Mouse (Mus musculus): Measurements from ENCODE around the gene Nenf.

Nenf gene

GRCm38 (mm10) chr1:191281171-191281570 is 36.8 kb downstream of the Nenf start:
- DNase-seq: no peak

- DNase-seq: no peak
Measured at GRCm38 (mm10) chr1:191278324-191278723, 39.7 kb downstream of the Nenf start.

GRCm38 (mm10) chr1:191277549-191278059 is 40.4 kb downstream of the Nenf start:
- DNase-seq: peak; percentile 61

- no peak for DNase-seq
Measured at GRCm38 (mm10) chr1:191276181-191276580, 41.8 kb downstream of the Nenf start.

- peak; percentile 80 for DNase-seq
Measured at GRCm38 (mm10) chr1:191275527-191275926, 42.5 kb downstream of the Nenf start.

GRCm38 (mm10) chr1:191272660-191273059 is 45.3 kb downstream of the Nenf start:
- DNase-seq: no peak

GRCm38 (mm10) chr1:191269648-191269952 is 48.4 kb downstream of the Nenf start:
- no peak for DNase-seq

- no peak for DNase-seq
Measured at GRCm38 (mm10) chr1:191268797-191269647, 49.0 kb downstream of the Nenf start.

- peak; percentile 65 for DNase-seq
Measured at GRCm38 (mm10) chr1:191267856-191268255, 50.1 kb downstream of the Nenf start.

- no peak for DNase-seq
Measured at GRCm38 (mm10) chr1:191267162-191267561, 50.8 kb downstream of the Nenf start.

GRCm38 (mm10) chr1:191263471-191263870 is 54.5 kb downstream of the Nenf start:
- DNase-seq: no peak

- no peak for DNase-seq
Measured at GRCm38 (mm10) chr1:191261861-191262260, 56.1 kb downstream of the Nenf start.

GRCm38 (mm10) chr1:191259661-191260060 is 58.3 kb downstream of the Nenf start:
- no peak for DNase-seq

GRCm38 (mm10) chr1:191259121-191259520 is 58.9 kb downstream of the Nenf start:
- peak; percentile 28 for DNase-seq

GRCm38 (mm10) chr1:191258521-191258920 is 59.5 kb downstream of the Nenf start:
- no peak for DNase-seq

GRCm38 (mm10) chr1:191257981-191258380 is 60.0 kb downstream of the Nenf start:
- no peak for DNase-seq

GRCm38 (mm10) chr1:191257351-191257771 is 60.6 kb downstream of the Nenf start:
- DNase-seq: no peak
